Mouse (Mus musculus) lung, adult 2 months (tissue): ENCODE data around the gene Gspt1.

Experiments
- CTCF ChIP-seq: fragments of 200-500 bp; IDR thresholded peaks from 2 replicates; pipeline ENCODE4 v1.5.1; 2011; ENCODE audit warnings: mild to moderate bottlenecking, low read length, control low read depth; ENCODE audit not compliant: insufficient read depth
- POLR2A ChIP-seq: fragments of 200-500 bp; IDR thresholded peaks from 2 replicates; pipeline ENCODE4 v1.6.1; 2011; ENCODE audit warnings: low read depth, mild to moderate bottlenecking, control low read depth, low read length, borderline replicate concordance; ENCODE audit errors: extremely low read depth

DNA sequence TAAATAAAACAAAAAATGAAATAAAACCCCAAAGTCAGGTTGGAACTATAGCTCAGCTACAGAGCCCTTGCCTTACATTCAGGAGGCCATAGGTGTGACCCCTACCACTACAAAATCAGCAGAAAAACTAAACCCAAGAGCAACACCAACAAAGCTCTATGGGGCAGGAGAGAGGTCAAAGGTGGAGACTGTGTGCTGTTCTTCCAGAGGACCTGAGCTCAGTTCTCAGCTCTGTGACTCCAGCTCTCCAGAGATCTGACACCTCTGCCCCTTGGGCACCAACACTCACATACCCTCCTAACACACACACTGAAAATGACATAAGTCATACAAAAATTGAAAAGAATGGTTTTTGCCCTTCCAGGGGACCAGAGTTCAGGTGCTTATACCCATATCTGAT is 16.9 kb upstream of the Gspt1 start:
- TF ChIP-seq CTCF (no peak), POLR2A (no peak)
